Mouse (Mus musculus) lung, postnatal 4 days (tissue): ENCODE data around the gene Cars.
"Not testable (repeated sequence)": the region's sequence is repeated elsewhere in the genome, so short reads cannot be mapped to it uniquely, and the experiment has no call there.

ENCODE experiments used
- DNase-seq, 2 experiments: peaks; one replicate each; pipeline ENCODE4 v3.0.0; 2021

Gene Cars

DNA sequence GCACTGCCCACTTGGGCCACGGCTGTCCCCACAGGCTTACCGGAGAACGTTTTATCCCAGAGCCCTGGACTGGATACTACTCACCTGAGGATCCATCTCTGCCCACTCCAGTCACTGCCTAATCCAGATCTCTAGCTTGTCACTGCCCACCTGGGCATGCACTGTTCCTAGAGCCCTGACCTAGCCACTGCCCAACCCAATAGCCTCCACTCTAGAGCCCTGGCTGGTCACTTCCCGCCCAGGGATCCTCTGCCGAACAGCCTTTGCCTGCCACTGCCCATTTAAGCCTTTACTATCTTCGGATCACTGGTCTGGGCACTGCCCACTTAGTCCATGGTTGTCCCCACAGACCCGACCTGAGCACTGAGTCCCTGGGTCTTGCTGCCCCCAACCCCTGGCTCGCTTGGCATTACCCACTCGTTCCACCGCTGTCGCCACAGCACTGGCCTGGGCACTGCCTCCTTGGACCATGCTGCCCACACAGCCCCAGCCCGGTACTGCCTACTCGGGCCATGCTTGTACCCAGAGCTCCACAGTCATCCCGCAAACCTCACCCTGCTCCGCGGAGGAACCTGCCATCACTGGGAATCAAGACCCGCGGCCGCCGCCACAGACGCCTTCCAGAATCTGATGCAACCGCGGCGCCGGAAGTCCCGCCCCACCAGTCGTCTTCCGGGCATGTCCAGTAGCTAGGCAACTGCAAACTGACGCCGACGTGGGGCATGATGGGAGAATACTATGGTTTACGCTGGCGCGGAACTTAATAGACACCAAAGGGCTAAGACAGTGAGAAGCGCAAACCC is at the start of gene Cars:
TSS of gene Cars (minus strand) at position 663 of the 803 bp plus-strand sequence.
- peak; percentile 96 for DNase-seq

GRCm38 (mm10) chr7:143649034-143649768 is 49.3 kb upstream of the Cars start, which contains the start of gene Tnfrsf22:
Gene Tnfrsf22, minus strand, starts transcription at chr7:143649661.
- peak; percentile 87 to 88 for DNase-seq

DNA sequence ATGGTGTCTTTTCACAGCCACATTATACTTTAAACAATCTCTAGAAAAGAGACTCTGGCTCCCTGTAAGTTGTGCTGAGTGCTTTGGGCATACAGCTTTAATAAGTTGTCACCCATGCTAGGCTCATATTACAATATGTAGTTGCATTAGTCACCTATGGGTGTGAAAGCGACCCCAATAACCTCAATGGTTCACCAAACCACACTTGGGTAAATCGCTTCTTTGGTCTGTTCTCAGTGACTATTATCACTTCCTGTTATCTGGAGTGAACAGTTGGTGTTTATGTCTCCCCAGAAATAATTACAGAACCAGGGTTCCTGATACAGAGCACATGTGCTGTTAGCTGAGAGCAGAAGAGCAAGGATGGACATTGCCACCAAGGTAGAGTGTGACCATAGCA is 44.1 kb upstream of the Cars start:
- DNase-seq: not testable (repeated sequence)

- DNase-seq: no peak
Measured at GRCm38 (mm10) chr7:143636674-143637073, 36.8 kb upstream of the Cars start.

- DNase-seq: no peak
Measured at GRCm38 (mm10) chr7:143631503-143631902, 31.6 kb upstream of the Cars start.

DNA sequence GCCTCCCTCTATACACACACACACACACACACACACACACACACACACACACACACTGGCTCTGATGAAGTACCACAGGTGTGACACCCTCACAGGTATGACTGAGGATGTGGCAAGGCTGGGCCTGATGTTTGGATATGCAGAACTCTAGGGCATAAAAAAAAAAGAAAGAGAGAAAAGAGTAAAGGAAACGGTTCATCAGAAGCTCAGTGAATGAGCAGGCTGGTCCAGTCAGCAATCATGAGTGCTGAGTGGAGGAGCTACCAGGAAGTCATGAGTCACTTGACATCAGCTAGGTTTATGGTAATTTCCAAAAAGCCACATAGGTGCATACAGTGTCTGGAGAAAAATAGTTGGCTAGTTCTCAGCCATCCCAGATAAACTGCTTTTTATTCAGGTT is 29.6 kb upstream of the Cars start:
- DNase-seq: no peak

DNA sequence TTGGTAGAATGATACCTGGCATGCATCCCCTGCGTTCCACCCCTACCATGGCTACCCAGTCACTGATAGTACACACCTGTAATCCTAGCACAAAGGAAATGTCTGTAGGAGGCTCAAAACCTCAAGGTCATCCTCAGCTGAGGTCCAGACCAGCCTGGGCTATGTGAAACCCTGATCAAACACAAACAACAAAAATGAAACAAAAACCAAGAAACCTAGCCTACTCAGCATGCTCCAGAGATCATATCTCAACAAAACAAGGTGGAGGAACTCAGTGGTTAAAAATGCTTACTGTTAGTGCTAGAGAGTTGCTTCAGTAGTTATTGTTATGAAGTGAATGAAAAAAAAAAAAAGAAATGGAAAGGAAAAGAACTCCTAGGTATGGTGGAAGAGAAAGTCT is 28.6 kb upstream of the Cars start, which contains the start of gene Tnfrsf26:
TSS of gene Tnfrsf26 (minus strand) at position 183 of the 400 bp plus-strand sequence.
- no peak for DNase-seq

DNA sequence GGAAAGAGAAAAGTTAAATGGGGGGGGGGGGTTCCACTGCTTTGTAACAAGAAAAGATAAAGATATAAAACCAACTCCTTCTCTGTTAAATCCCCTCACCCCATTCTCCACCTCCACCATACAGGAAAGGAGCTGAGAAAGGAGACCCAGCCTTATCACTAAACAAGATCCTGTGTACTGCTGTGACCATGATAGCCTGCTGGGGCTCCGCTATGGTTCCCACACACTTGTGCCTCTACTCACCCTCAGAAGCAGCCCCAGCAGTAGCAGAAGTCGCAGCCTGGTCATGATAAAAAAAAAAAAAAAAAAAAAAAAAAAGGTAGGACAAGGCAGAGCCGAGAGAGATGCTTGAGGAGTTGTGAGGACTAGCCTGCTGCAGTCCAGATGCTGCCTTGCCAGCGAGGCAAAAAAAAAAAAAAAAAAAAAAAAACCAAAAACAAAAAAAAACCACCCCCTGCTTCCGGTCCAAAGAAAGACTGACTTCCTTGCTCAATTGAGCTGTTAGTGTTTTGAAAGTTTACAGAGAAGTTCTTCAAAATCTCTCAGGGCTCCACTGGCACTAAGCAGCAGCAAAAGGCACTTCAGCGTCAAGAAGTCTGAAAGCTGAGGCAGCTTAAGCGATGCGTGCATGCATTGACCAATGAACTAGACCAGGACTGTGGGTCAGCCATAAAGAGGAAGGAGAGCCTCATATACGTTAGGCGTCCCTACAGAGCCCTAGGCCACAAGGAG is 27.8 kb upstream of the Cars start:
- peak in 1 of 2 experiments; percentile 14 for DNase-seq

GRCm38 (mm10) chr7:143626178-143626577 is 26.3 kb upstream of the Cars start:
- no peak for DNase-seq

GRCm38 (mm10) chr7:143625151-143625550 is 25.3 kb upstream of the Cars start:
- DNase-seq: no peak

- no peak for DNase-seq
Measured at GRCm38 (mm10) chr7:143624561-143624960, 24.7 kb upstream of the Cars start.

GRCm38 (mm10) chr7:143620951-143621350 is 21.1 kb upstream of the Cars start:
- no peak for DNase-seq

DNA sequence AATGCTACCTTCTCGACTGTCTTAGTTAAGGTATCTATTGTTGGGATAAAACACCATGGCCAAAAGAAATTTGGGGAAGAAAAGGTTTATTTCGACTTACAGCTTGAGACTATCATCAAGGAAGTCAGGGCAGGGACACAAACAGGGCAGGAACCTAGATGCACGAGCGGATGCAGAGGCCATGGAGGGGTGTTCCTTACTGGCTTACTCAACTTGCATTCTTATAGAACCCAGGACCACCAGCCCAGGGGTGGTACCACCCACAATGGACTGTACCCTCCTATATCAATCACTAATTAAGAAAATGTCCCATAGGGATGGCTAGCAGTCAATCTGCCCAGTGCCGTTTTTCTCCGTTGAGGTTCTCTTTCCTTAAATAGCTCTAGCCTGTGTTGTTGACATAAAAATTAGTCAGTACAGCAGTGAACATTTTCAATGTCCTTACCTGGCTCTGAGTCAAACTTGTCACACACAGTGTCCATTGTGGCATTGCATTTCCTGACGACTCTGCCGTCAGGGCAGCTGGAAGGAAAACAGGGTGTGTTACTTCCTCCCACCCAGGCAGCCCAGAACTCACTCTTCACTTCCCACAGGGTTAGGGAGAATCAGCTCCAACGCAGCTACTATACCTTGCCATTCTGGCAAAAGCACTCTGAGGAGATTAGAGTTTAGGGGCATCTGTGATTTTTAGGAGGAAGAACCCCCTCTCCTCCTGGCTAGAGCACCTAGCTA is 14.7 kb upstream of the Cars start:
- peak; percentile 39 to 52 for DNase-seq

DNA sequence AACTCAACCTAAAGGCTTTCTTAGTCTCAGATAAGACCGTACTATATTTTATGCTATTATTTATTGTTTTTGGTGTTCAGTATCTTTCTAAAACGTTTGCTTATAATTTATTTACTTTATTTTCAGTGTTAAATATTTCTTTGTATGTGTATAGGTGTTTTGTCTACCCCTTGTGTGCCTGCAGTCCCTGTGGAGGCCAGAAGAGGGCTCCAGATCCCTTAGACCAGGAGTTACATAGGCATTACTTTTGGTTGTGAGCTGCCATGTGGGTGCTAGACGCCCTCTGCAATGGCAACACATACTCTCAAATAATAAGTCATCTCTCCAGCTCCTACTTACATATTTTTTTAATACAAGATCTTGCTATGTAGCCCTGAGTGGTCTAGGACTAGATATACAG is 12.3 kb upstream of the Cars start:
- DNase-seq: no peak

DNA sequence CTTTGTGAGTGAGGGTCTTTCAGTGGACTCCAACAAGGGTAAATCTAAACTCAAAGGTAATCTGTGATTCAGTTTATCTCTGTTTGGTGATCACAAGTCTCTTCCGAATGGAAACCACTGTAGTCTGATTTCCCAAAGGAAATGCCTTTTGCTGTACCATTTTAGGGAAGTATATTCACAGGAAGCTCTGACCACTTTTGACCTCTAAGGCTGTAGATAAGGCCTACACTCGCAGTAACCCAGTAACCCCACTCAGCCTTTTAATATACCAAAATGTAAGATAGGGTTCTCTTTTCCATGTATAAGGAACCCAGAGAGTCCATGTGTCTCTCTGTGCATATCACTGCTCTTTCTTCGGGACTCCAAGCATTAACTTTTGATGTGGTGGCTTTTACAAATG is 5.4 kb upstream of the Cars start:
- no peak for DNase-seq

DNA sequence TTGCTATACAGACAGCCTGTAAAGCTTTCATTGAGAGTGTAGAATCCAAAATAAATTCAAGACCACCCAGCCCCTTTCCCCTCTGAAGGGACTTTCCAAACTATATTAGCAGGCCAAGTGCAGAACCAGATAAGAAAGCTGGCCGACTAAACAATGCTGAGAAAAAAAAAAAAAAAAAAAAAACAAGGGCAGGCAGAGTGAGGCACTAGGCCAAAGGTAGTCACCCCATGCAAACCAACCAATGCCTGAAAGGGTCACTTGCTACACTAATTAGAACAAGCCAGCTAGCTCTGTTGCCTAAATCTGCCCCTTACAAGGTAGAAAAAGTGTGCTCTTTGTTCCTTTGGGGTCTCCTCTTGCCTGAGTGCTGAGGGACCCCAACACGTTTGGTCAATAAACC is 5.0 kb upstream of the Cars start:
- DNase-seq: no peak

- no peak for DNase-seq
Measured at GRCm38 (mm10) chr7:143601705-143602104, 1.8 kb upstream of the Cars start.

DNA sequence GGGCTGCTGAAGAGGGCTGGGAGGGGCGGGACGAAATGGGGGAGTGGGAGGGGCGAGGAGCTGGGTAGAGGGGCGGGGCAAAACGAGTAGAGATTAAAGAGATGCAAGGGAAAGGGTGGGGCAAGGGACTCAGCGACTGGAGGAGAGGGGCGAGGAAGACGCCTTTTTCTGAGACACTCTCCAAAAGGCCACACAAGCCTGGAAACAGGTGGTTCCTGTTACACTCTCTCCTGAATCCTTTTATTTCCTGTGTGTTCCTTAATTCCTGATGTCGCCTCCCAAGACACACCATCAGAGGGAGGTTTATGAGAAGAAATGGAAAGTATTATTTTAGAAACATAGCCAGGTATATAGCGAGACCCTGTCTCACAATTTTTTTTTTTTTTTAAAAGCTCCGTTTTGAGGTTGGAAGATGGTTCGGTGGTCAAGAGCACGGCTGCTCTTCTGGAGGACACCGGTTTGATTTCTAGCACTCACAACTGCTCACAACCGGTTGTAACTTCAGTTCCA is 396 bp upstream of the Cars start:
- DNase-seq: no peak

DNA sequence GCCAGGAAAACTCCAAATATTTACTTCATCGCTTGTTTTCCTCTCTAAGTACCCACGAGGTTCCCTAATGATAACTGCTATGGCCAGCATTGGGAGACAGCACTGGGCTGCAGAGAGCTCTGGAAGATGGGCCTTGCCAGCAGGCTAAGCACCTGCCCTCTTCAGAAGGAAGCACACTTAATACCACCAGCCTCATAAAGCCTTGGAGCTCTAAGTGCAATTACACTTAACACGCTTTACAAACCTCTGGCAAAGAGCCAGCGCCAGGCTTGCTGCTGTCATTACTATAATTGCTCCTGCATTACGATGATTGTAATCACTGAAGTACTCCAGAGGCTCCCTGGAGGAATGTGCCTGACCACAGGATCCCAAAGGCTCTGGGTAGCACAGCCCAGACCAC is 5.0 kb downstream of the Cars start:
- no peak for DNase-seq

DNA sequence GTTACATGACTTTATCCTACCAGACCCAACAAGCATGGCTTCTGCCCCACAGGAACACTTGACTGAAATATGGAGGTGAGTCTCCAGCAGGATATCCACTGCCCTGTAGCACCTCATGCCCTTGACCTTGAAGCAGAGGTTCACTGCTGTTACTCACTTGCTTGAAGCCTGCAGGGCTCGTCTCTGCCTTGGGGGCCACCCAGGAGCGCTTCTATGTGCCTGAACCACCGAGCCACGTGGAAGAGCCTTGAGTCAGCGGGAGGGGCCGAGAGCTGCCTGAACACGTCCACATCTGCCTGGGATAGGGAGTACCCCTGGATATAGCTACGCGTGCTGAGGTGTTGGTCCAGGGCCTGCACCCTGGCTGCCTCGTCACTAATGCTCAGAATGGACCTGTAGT is 7.6 kb downstream of the Cars start:
- no peak for DNase-seq

- DNase-seq: no peak
Measured at GRCm38 (mm10) chr7:143588006-143588405, 11.9 kb downstream of the Cars start.

GRCm38 (mm10) chr7:143587586-143587985 is 12.3 kb downstream of the Cars start:
- DNase-seq: no peak
